Mouse (Mus musculus): Measurements from ENCODE around the gene Acaca. TPM values are rescaled to one million over a fixed set of nuclear protein-coding genes. Genes with fewer than 3 reads are reported as not detected.

The Acaca gene
- polyA plus RNA-seq, 1 experiment from 2014 or later, result 10.9 TPM

DNA sequence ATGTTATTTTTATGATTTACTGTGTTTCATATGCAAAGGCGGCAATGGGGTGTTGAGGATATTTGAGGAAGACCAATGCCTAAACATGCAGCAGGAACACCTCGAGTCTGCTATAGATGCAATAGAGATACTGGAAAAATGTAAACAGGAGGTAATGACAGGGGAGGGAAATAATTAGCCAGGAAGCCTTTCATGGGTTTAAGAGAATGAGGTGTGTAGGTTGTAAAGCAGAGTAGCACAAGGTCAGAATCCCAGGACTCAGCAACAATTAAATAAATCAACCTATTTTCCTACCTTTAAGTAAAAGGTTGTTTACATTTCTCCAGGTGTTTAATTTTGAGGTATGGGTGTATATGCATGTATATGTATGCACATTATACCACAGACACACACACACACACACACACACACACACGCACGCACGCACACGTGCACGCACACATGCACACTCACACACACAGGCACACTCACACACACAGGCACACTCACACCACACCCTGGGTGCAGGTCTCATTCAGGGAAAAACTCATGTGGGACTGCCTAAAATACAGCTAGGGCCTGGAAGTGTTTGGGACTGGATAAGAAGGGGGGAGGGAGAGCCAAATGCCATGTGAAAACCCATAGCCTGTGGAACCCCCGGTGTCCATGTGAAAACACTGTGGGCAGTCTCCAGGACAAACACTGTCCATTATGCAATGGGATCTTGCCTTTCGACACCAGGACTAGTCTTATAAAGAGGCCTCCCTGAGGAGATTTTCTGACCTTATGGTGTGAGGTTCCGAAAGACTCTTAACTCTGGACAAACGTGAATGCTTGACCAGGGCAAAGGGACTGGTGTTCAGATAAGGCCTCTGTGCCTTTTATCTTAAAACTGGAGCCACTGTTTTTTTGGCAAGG is 43.3 kb downstream of the Acaca start:
- whole genome bisulfite sequencing (ENCODE audit: missing documents), result 92% methylated on average over 7 of the region's 11 CpGs
- no peaks in the 10 kb centered on the region for H3K36me3 ChIP-seq (ENCODE audit: inconsistent target)
- no peak overlapping the region for H3K27ac ChIP-seq
- no peak overlapping the region for H3K4me3 ChIP-seq (ENCODE audit: inconsistent target)
- H3K79me2 ChIP-seq (ENCODE audit: inconsistent target), result no peaks in the 10 kb centered on the region

DNA sequence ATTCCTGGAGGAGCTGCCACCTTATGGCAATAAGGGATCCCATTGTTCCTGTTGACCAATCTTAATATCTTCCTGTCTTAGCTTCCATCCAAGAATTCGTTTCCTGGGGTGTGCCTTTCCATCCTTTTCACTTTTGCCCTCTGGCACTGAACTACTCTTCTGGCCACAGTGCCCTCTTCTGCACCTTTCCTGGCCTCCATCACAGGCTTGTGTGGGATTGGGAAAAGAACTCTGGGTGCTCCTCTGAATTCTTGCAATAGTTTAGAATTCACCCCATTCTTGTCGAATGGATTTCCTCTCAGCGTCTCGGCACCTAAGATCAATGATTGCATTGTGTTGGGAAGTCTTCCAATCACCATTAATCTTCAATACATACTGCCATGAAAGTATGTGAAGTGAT is 49.1 kb downstream of the Acaca start:
- Histone ChIP-seq H3K27ac (peak overlapping the region; percentile 70), H3K4me3 (ENCODE audit: inconsistent target) (peak overlapping the region; percentile 33; the same call in 1 of the 2 replicates)
- WGBS (ENCODE audit: missing documents), result 82% methylated on average over 4 of the region's 4 CpGs

DNA sequence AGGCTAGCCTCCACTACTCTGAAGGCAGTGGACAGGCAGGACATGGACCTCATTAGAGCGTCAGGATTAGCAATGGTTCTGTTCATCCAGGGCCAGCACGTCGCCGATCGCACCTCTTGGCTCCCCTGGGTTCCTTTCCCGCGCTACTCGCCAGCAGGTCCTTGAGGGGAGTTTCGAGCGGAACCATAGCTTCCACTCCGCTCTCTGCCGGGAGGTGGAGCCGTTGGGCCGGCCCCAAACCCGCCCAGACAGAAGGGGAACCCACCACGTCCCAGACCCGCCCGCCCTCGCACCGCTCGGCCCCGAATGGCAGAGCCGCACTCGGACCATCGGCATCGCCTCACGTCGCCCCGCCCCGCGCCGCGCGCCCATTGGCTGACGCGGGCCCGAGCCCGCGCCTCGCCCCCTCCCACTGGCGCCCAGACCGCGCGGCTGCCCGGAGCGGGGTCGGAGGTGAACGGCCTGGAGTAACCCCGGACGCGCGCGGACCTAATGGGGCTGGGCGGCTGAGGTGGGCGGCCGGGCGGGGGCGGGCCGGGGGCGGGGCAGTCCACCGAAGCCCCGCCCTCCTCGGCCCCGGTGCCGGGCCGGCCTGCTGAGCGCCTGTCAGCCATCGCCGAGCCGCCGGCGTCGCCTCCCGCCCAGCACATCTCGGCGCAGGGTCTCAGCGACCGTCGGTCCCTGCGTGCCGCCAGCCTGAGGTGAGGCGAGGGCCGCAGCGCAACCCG is 49.9 kb downstream of the Acaca start:
- H3K79me2 ChIP-seq (ENCODE audit: inconsistent target), result peaks cover 35% of the 10 kb centered on the region
- H3K27ac ChIP-seq, result peak overlapping the region; percentile 70
- under 1% methylated on average over 53 of the region's 85 CpGs for WGBS (ENCODE audit: missing documents)
- H3K36me3 ChIP-seq (ENCODE audit: inconsistent target), result no peaks in the 10 kb centered on the region
- peak overlapping the region; percentile 33 for H3K4me3 ChIP-seq (ENCODE audit: inconsistent target)

More for the DNA sequence above, 49.1 kb downstream of the Acaca start:
- Histone ChIP-seq H3K79me2 (ENCODE audit: inconsistent target) (peaks cover 29% of the 10 kb centered on the region), H3K36me3 (ENCODE audit: inconsistent target) (no peaks in the 10 kb centered on the region)

DNA sequence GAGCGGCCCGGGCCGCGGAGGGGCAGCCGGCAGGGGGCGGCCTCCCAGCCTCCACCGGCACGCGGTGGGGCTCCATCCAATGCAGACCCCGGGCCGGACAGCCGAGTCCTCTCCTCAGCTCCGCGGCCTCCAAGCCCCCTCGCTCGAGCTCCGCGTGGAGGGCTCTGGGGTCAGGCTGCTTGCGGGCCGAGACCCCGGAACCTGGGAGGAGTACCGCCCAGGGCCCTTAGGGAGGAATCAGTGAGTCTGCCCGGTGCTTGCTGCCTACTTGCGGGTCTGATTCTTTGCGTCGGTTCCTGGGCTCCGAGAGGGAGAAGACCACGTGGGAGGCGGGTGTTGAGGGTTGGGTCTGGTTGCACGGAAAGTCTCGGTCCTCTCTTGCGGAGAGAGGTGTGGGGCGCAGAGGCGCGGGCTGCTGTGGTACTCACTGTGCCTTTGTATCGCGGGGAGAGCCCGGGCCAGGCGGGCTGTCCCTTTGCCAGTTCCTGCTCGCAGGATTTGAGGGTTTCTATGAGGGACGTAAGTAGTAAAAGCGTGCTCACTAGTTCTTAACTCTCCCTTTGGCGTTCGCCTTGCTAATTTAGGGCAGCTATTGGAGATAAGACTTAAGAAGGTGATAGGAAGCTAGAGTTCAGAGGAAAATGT is 50.6 kb downstream of the Acaca start:
- H3K27ac ChIP-seq, result peak overlapping the region; percentile 59
- H3K36me3 ChIP-seq (ENCODE audit: inconsistent target), result no peaks in the 10 kb centered on the region
- WGBS (ENCODE audit: missing documents), result under 1% methylated on average over 44 of the region's 44 CpGs
- peak overlapping the region; percentile 76 for H3K4me3 ChIP-seq (ENCODE audit: inconsistent target)
- peaks cover 42% of the 10 kb centered on the region for H3K79me2 ChIP-seq (ENCODE audit: inconsistent target)

DNA sequence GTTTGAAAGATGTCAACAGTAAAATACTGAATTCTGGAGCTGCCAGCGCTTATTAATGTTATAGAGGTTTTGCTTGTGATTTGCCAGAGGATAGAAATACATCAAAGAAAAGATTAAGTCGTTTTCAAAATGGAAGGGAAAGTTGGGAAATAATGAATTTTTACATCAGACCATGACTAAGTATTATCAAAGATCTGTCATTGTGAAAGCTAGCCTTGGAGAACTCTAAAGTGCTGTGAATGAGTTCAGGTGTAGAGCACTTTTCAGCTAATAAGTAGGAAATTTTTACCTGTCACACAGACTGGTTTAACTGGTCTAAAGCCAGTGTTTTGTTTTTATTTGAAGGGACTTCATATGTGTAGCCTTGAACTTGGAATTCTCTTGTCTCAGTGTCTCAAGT is 51.8 kb downstream of the Acaca start:
- 55% methylated on average over 2 of the region's 2 CpGs for WGBS (ENCODE audit: missing documents)
- no peak overlapping the region for H3K4me3 ChIP-seq (ENCODE audit: inconsistent target)
- no peak overlapping the region for H3K27ac ChIP-seq
- no peaks in the 10 kb centered on the region for H3K36me3 ChIP-seq (ENCODE audit: inconsistent target)
- peaks cover 54% of the 10 kb centered on the region for H3K79me2 ChIP-seq (ENCODE audit: inconsistent target)

DNA sequence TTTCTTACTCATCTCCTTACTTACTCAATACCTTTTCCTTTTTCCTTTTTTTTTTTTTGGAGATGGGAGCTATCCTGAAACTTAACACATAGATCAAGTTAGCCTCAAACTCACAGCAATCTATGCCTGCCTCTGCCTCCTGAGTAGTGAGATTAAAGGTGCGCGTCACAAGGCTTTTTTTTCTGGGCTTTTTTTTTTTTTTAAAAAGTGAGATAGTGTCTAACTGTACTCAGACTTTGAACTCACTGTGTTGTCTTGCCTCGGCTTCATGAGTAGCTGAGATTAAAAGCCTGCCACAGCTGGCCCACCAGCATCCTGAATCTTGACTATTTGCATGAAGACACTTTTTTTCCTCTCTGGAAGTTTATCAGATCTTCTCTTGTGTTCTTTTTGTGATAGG is 59.1 kb downstream of the Acaca start:
- Histone ChIP-seq H3K79me2 (ENCODE audit: inconsistent target) (peaks cover 49% of the 10 kb centered on the region), H3K27ac (no peak overlapping the region), H3K4me3 (ENCODE audit: inconsistent target) (no peak overlapping the region), H3K36me3 (ENCODE audit: inconsistent target) (no peaks in the 10 kb centered on the region)
- 97% methylated on average over 3 of the region's 3 CpGs for WGBS (ENCODE audit: missing documents)

DNA sequence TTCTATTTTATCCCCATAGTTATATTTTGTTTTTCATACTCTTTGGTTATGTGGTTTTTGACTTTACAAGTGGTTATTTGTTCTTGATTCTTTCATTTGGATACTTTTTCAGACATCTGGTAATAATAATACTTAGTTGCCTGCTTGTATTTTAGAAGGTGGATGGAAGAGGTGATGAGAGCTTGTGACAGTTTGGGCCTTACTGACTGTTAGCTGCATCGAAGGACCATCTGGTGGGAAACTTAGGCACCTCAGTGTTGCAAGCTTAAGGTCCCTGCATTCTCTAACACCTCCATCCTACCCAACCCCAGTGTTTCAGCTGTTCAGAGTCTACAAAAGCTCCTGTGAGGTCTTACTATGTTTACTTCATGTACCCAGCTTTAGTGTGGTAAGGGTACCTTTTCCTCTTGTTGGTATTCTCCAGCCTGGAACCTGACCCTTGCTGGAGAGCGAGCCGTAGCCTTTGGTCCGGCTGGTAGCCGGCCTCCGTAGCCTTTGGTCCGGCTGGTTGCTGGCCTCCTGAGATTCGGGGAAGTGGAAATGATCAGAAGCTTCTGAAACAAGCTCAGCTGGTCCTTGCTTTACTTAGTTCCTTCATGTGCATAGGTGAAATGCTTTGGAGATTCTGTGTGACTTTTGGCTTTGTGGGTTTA is 61.2 kb downstream of the Acaca start:
- 90% methylated on average over 8 of the region's 8 CpGs for WGBS (ENCODE audit: missing documents)
- H3K79me2 ChIP-seq (ENCODE audit: inconsistent target), result peaks cover 30% of the 10 kb centered on the region
- no peak overlapping the region for H3K27ac ChIP-seq
- H3K36me3 ChIP-seq (ENCODE audit: inconsistent target), result no peaks in the 10 kb centered on the region
- H3K4me3 ChIP-seq (ENCODE audit: inconsistent target), result no peak overlapping the region

DNA sequence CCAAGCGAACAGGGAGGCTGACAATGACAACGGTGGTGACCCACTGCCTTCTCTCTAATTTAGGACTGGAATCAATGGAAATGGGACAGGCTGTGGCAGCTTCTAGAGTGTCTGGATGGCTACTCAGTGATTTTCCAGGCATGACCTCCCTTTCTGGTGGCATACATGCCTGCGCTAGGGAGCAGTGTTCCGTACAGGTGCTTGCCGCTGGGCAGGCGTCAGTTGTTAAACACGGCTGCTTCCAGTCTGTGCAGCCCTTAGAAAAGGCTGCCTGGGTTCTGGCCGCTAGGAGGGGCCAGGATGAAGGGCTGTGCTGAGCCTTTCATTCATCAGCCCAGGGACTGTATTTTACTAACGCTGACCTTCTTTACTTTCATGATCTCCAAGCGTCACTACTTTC is 63.8 kb downstream of the Acaca start:
- Histone ChIP-seq H3K36me3 (ENCODE audit: inconsistent target) (no peaks in the 10 kb centered on the region), H3K27ac (no peak overlapping the region), H3K4me3 (ENCODE audit: inconsistent target) (no peak overlapping the region), H3K79me2 (ENCODE audit: inconsistent target) (peaks cover 20% of the 10 kb centered on the region; the same call in 1 of the 2 replicates)
- 96% methylated on average over 10 of the region's 10 CpGs for WGBS (ENCODE audit: missing documents)

DNA sequence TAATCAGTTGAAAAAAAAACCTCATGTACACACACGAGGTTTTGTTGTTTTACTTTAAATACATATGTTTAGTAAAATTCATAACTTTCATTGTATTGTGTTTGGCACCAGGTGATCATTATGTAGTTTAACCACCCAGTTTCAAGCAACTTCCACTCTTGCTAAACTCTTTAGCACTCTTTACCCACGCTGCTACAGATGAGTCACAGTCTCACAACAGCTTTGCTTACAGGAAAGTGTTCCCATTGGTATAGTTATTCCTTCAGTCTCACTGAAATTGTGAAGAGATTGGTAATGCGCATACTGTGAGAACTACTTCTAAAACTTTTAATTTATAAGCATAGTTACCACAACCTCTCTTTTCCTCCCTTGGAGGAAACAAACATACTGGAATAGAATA is 65.3 kb downstream of the Acaca start:
- Histone ChIP-seq H3K79me2 (ENCODE audit: inconsistent target) (peaks cover 20% of the 10 kb centered on the region; the same call in 1 of the 2 replicates), H3K27ac (no peak overlapping the region), H3K4me3 (ENCODE audit: inconsistent target) (no peak overlapping the region), H3K36me3 (ENCODE audit: inconsistent target) (no peaks in the 10 kb centered on the region)
- 89% methylated on average over 3 of the region's 3 CpGs for WGBS (ENCODE audit: missing documents)

DNA sequence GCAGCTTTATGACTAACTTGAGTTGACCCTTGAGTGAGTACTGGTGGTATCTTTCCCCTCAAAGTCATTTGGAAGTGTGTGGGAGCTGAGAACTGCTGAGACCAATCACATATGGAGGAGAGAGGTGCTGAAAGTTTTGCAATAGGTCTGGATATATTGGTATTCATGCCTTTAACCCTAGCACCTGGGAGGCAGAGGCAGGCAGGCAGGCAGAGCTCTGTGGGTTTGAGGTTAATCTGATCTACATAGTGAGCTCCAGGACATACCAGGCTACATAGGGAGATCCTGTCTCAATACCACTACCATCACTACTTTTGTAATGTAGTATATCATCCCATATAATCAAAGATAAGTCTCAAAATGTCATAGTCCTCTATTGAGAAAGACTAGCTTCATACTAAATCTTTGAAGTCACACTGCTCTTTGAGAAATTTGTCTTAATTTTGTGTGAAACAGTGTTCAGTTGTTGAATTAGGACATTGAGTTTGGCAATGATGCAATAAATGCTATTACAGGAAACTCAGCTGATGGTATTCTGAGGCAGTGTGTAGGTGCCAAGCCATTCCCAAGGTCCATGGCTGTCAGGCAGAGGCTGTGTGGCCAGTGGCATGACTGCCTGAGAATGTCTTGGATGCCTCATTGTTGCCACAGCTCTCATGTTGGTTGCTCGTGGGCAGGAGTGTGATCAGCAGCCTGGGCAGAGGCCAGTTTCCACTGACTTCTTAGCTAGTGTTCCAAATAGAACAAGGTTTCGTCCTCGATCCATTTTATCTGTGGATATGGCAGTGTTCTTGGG is 68.3 kb downstream of the Acaca start:
- peaks cover 9% of the 10 kb centered on the region; the same call in 1 of the 2 replicates for H3K79me2 ChIP-seq (ENCODE audit: inconsistent target)
- H3K36me3 ChIP-seq (ENCODE audit: inconsistent target), result no peaks in the 10 kb centered on the region
- no peak overlapping the region for H3K4me3 ChIP-seq (ENCODE audit: inconsistent target)
- WGBS (ENCODE audit: missing documents), result 89% methylated on average over 3 of the region's 3 CpGs
- H3K27ac ChIP-seq, result no peak overlapping the region

DNA sequence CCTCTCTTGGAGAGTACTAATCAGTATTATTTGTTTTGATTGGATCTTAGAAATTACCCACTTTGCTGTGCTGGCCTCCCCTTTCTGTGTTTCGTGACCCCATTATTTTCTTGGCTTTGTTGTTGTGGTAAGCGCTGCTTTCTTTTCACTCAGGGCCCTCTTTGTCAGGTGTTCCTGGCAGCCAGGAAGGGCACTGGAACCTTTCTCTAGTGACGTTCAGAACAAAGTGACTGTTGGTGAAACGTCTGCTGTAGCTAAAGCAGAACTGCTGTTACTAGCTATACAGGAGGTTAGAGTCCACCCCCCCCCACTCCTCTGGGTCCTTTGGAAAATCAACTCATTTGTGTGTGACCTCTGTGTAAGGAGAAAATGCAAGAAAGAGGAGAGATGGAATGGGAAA is 76.3 kb downstream of the Acaca start:
- Histone ChIP-seq H3K79me2 (ENCODE audit: inconsistent target) (no peaks in the 10 kb centered on the region), H3K4me3 (ENCODE audit: inconsistent target) (no peak overlapping the region), H3K27ac (no peak overlapping the region), H3K36me3 (ENCODE audit: inconsistent target) (no peaks in the 10 kb centered on the region)
- WGBS (ENCODE audit: missing documents), result 69% methylated on average over 4 of the region's 4 CpGs

DNA sequence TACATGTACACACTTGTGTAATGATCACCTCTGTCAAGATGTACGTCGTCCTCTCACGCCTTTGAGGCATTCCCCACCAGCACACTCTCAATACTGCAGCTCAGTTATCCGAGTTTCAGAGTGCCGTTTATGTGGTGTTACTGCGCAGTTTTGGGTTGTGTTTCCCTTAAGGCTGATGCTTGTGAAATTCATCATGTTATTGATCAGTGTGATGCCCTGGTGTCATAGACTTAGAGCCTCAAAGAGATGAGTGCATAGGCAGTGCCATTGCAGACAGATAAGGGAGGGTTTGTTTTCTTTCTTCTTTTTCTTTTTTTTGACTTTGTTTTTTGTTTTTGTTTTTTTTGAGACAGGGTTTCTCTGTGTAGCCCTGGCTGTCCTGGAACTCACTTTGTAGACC is 81.4 kb downstream of the Acaca start:
- Histone ChIP-seq H3K79me2 (ENCODE audit: inconsistent target) (no peaks in the 10 kb centered on the region), H3K36me3 (ENCODE audit: inconsistent target) (no peaks in the 10 kb centered on the region), H3K4me3 (ENCODE audit: inconsistent target) (no peak overlapping the region), H3K27ac (no peak overlapping the region)
- 92% methylated on average over 6 of the region's 6 CpGs for WGBS (ENCODE audit: missing documents)

DNA sequence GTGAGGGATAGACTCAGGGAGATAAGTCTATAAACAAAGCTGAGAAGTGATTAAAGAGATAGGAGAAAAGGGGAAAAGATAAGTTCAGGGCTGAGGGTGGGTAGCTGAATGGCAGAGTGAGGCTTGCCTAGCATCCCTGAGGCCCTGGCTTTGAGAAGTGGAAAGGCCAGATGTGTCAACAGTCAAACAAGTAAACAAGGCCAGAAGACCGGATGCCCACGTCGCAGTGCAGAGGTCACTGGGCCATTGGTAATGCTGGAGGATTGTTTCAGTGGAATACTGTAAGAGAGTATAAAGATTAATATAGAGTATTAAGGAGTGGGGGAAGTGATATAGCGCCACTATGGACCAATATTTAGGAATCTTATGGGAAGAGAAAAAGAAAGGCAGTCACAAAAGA is 89.5 kb downstream of the Acaca start:
- Histone ChIP-seq H3K79me2 (ENCODE audit: inconsistent target) (no peaks in the 10 kb centered on the region), H3K36me3 (ENCODE audit: inconsistent target) (no peaks in the 10 kb centered on the region), H3K4me3 (ENCODE audit: inconsistent target) (no peak overlapping the region), H3K27ac (no peak overlapping the region)
- WGBS (ENCODE audit: missing documents), result 100% methylated on average over 4 of the region's 4 CpGs

DNA sequence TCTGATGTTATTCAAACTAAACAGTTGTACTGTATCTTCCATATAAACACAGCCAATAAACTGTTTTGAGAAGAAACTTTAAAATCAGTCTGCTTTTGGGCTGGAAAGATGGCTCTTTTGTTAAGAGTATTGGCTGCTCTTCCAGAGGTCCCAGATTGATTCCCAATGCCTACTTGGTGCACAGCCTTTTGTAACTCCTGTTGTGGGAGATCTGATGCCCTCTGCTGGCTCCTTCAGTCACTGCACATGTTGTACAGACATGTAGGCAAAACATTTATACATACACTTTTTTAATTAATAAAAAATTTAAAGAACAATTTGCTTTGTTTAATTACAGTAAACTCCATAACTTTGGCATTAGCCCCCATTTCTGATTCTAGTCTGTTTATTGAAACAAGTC is 114.1 kb downstream of the Acaca start:
- no peaks in the 10 kb centered on the region for H3K36me3 ChIP-seq (ENCODE audit: inconsistent target)
- no peak overlapping the region for H3K4me3 ChIP-seq (ENCODE audit: inconsistent target)
- no peaks in the 10 kb centered on the region for H3K79me2 ChIP-seq (ENCODE audit: inconsistent target)
- H3K27ac ChIP-seq, result no peak overlapping the region

Measured in macrophage (primary cell).